Mouse (Mus musculus) myocyte (in vitro differentiated cells): Measurements from ENCODE around the gene Acap1.

Experiments
- CEBPB ChIP-seq: IDR thresholded peaks from 2 replicates; pipeline ENCODE4 v1.6.1; 2011; ENCODE audit warnings: mild to moderate bottlenecking, moderate library complexity; ENCODE audit not compliant: poor library complexity, insufficient read depth, severe bottlenecking
- E2F4 ChIP-seq: IDR thresholded peaks from one replicate; pipeline ENCODE4 v1.6.1; 2011; ENCODE audit warnings: mild to moderate bottlenecking, control low read depth, moderate library complexity; ENCODE audit not compliant: insufficient read depth
- MAX ChIP-seq: IDR thresholded peaks from one replicate; pipeline ENCODE4 v1.6.1; 2011; ENCODE audit warnings: low read depth, mild to moderate bottlenecking, control low read depth
- MYOG ChIP-seq, 3 experiments: IDR thresholded peaks; one replicate each; pipeline ENCODE4 v1.6.1; 2011; ENCODE audit warnings: control low read depth in 2 of 3, low read depth in 2 of 3, mild to moderate bottlenecking in 2 of 3; ENCODE audit not compliant: insufficient read length in 2 of 3, control insufficient read depth in 1 of 3, insufficient read depth in 1 of 3
- POLR2A ChIP-seq: IDR thresholded peaks from one replicate; pipeline ENCODE4 v1.6.1; 2011; ENCODE audit warnings: low read depth, mild to moderate bottlenecking, control low read depth, moderate library complexity; ENCODE audit not compliant: insufficient read length
- POLR2AphosphoS2 ChIP-seq: IDR thresholded peaks from one replicate; pipeline ENCODE4 v1.6.1; 2011; ENCODE audit warnings: low read depth, control low read depth; ENCODE audit not compliant: insufficient read length
- TCF12 ChIP-seq: IDR thresholded peaks from one replicate; pipeline ENCODE4 v1.6.1; 2011; ENCODE audit warnings: mild to moderate bottlenecking, control low read depth; ENCODE audit not compliant: poor library complexity, insufficient read depth, severe bottlenecking
- USF1 ChIP-seq: IDR thresholded peaks from one replicate; pipeline ENCODE4 v1.6.1; 2011; ENCODE audit warnings: low read depth, mild to moderate bottlenecking, control low read depth, moderate library complexity

GRCm38 (mm10) chr11:69914917-69915430 lies 19.6 kb upstream of the Acap1 start:
- TF ChIP-seq CEBPB (no peak), USF1 (no peak), POLR2A (no peak), POLR2AphosphoS2 (peak; percentile 56), MAX (no peak), MYOG (IDR thresholded peaks at IDR 0.05; ENCODE audit: control insufficient read depth in 1 of 3, insufficient read depth in 1 of 3, insufficient read length in 2 of 3, low read depth in 2 of 3) (no peak), E2F4 (no peak), TCF12 (no peak)
